Mouse (Mus musculus) small intestine, adult 2 months (tissue): ENCODE data around the gene Slc23a3. TPM values are rescaled to one million over a fixed set of nuclear protein-coding genes. Genes with fewer than 3 reads are reported as not detected.

ENCODE experiments used
- H3K27ac ChIP-seq: fragments of 200-500 bp; 2 replicates; pipeline ENCODE4 v1.5.1; 2012; ENCODE audit warnings: low read depth, low read length, control low read depth, inconsistent platforms; ENCODE audit not compliant: insufficient read depth
- H3K27me3 ChIP-seq: fragments of 200-500 bp; 2 replicates; pipeline ENCODE4 v1.6.1; 2012; ENCODE audit warnings: mild to moderate bottlenecking, moderate library complexity, low read length, inconsistent platforms; ENCODE audit not compliant: control insufficient read depth, insufficient read depth
- H3K36me3 ChIP-seq: fragments of 200-500 bp; 2 replicates; pipeline ENCODE4 v1.6.1; 2012; ENCODE audit warnings: mild to moderate bottlenecking, low read length, control low read depth, inconsistent platforms; ENCODE audit not compliant: control insufficient read depth, insufficient read depth
- H3K4me1 ChIP-seq: fragments of 200-500 bp; 2 replicates; pipeline ENCODE4 v1.6.1; 2012; ENCODE audit warnings: low read length, inconsistent platforms, mixed read lengths; ENCODE audit not compliant: control insufficient read depth, insufficient read depth, insufficient read length
- H3K4me3 ChIP-seq: fragments of 200-500 bp; 2 replicates; pipeline ENCODE4 v1.5.1; 2012; ENCODE audit warnings: low read depth, mild to moderate bottlenecking, control low read depth, inconsistent platforms, low read length, moderate library complexity
- CTCF ChIP-seq: fragments of 200-500 bp; IDR thresholded peaks from 2 replicates; pipeline ENCODE4 v1.5.1; 2012; ENCODE audit warnings: low read depth, mild to moderate bottlenecking, control low read depth, inconsistent platforms, low read length, moderate library complexity, mixed read lengths; ENCODE audit not compliant: insufficient replicate concordance, insufficient read length; ENCODE audit errors: extremely low read depth
- POLR2A ChIP-seq: fragments of 200-500 bp; IDR thresholded peaks from 2 replicates; pipeline ENCODE4 v1.6.1; 2012; ENCODE audit warnings: low read depth, mild to moderate bottlenecking, control low read depth, inconsistent platforms, low read length, moderate library complexity
- WGBS: fragments of 180-500 bp; shearing (Covaris S2); methylation state at CpG from one replicate; pipeline ENCODE4 v1.1.7; 2018; 5-methylcytosine and 5-hydroxymethylcytosine counted together
- polyA plus RNA-seq: library from polyadenylated mRNA; depleted of rRNA; stranded (reverse); fragments of >200 nt; gene quantifications from 2 replicates; pipeline ENCODE4 v1.2.3, GENCODE M21; 2012; rRNA removed

Slc23a3 gene
- 1.2 TPM in 2 replicates for polyA plus RNA-seq

DNA sequence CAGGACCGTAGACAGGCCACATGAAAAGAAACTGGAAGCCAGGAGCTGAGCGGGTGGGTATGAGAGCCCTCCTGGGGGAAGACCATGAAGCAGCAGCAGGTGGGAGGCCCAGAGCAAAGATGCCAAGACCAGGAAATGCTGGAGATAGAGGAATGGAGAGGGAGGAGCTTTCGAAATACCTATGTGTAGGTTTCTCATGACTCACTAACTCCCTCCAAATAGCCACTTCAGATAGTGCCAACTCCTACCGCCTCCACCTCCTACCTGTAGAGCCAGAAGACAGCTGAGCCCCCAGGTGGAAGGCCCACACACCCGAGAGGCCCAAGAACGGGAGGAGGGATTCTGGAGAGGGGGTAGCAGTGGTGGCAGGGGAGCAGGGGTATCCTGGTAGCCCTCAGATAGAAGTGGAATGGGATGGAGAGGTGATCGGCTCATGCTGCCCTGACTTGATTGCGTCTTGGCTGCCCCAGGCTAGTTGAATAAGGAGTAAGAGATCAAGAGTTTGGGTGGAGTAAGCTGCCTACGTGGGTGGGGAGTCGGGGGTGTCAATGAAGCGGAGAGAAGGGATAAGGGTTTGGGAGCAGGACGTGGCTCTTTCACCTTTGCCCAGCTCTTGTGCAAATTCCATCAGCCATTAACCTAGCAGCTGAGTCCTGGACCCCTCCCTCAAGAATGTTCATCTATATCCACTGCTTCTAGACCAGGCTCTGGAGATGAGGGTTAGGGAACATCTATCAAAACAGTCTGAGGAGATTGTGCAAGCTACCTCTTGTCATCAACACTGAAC is at the start of gene Slc23a3:
Gene Slc23a3, minus strand, starts transcription at position 470 of the 787 bp plus-strand sequence.
- Histone ChIP-seq H3K4me1 (peaks cover 10% of the 10 kb centered on the region; the same call in 1 of the 2 replicates), H3K4me3 (no peak within 1 kb of the TSS), H3K27me3 (no peaks in the 10 kb centered on the region), H3K36me3 (peaks cover 30% of the 10 kb centered on the region), H3K27ac (no peak within 1 kb of the TSS)
- TF ChIP-seq CTCF (no peak), POLR2A (no peak)
- 28% methylated on average over 12 of the region's 12 CpGs for WGBS

DNA sequence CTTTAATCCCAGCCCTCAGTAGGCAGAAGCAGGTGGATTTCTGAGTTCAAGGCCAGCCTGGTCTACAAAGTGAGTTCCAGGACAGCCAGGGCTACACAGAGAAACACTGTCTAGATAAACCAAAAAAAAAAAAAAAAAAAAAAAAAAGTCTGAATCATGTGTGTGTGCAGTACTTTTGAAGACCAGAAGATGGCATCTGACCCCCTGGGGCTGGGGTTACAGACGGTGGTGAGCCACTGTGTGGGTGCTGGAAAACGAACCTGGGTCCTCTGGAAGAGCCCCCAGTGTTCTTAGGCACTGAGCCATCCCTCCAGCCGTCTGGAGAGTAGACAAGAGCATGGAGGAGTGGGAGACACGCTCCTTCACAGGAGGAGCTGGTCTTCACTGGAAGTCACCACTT is 48.5 kb upstream of the Slc23a3 start:
- H3K4me3 ChIP-seq, result no peak overlapping the region
- no peaks in the 10 kb centered on the region for H3K27me3 ChIP-seq
- peaks cover 47% of the 10 kb centered on the region for H3K36me3 ChIP-seq
- WGBS, result 78% methylated on average over 4 of the region's 4 CpGs
- H3K4me1 ChIP-seq, result peaks cover 12% of the 10 kb centered on the region
- no peak overlapping the region for H3K27ac ChIP-seq
- TF ChIP-seq CTCF (peak; percentile 34; the same call in 1 of the 2 replicates), POLR2A (no peak)

DNA sequence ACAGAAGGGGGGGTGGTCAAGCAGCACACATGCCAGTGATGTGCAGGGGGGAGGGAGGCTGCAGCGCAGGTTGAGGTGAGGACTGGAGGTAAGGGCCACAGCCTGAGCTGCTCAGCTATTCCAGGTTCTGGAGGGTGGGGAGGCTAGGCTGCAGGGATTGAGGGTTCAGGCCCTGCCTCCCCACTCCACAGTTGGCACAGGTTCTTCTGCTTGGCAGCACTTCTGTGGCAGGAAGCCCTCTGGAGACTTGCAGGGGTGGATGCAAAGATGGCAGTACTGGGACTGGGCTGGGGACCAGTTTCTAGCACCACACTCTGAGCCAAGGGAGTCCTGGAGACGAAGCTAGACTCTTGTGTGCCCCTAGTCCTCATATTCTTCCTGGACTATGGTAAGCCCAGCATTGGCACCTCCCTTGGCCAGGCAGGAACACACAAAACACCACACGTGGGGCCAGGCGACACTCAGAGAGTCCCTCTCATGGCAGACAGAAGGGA is 47.7 kb upstream of the Slc23a3 start:
- TF ChIP-seq CTCF (no peak), POLR2A (no peak)
- H3K4me1 ChIP-seq, result peaks cover 12% of the 10 kb centered on the region
- H3K27ac ChIP-seq, result no peak overlapping the region
- H3K36me3 ChIP-seq, result peaks cover 42% of the 10 kb centered on the region
- 92% methylated on average over 4 of the region's 4 CpGs for WGBS
- no peaks in the 10 kb centered on the region for H3K27me3 ChIP-seq
- no peak overlapping the region for H3K4me3 ChIP-seq

DNA sequence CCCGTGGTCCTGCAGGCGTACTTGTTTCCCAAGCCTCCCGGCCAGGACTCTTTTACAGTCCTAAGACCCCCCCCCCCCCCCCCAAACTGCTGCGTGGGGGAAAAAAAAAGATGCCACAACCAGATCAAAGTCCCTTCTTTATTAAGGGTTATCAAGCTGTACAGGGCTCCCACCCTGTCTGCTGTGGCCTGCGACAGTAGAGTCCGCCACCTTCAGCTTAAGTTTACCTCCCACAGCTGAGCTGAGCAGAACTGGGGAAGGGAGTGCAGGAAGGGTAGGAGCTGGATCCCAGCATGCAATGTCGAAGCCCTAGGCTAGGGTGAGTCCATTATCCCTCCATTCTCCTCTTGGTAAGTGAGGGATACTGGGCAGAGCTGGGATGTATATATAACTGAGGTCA is 47.1 kb upstream of the Slc23a3 start:
- no peak for TF ChIP-seq POLR2A
- no peak for TF ChIP-seq CTCF
- Histone ChIP-seq H3K4me1 (peaks cover 12% of the 10 kb centered on the region), H3K27me3 (no peaks in the 10 kb centered on the region), H3K27ac (peak overlapping the region; percentile 35; the same call in 1 of the 2 replicates), H3K4me3 (no peak overlapping the region), H3K36me3 (peaks cover 36% of the 10 kb centered on the region)
- 15% methylated on average over 7 of the region's 7 CpGs for WGBS

DNA sequence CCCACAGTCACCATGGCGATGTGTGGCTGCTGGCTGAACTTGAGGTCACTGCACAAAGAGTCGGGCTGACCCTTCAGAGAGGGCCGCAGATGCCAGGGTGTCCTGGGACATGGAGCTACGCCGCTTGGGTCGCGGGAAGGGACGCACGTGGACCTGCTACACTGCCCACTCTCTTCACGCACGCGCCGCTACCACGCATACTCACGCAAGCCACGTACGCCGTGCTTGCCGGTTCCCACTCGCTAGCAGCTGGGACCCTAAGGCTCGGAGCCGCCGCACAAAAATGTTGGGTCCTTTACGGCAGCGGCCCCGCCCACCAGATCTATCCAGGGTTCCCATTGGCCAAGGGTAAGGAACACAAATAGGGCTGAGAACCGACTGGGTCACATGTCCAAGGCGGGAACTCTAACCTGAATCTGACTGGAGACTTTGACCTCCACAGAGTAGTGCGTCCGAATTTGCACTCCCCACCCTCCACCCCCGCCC is 46.5 kb upstream of the Slc23a3 start, which contains the start of gene Abcb6:
Gene Abcb6, minus strand, starts transcription at position 288 of the 486 bp plus-strand sequence.
- Histone ChIP-seq H3K4me1 (peaks cover 12% of the 10 kb centered on the region), H3K27me3 (no peaks in the 10 kb centered on the region), H3K27ac (peak within 1 kb of the TSS; percentile 35; the same call in 1 of the 2 replicates), H3K36me3 (peaks cover 31% of the 10 kb centered on the region), H3K4me3 (peak within 1 kb of the TSS; percentile 82)
- TF ChIP-seq CTCF (no peak), POLR2A (0 out of 2 replicates have a peak, but pooled peaks have one; percentile 20)
- under 1% methylated on average over 31 of the region's 31 CpGs for WGBS

DNA sequence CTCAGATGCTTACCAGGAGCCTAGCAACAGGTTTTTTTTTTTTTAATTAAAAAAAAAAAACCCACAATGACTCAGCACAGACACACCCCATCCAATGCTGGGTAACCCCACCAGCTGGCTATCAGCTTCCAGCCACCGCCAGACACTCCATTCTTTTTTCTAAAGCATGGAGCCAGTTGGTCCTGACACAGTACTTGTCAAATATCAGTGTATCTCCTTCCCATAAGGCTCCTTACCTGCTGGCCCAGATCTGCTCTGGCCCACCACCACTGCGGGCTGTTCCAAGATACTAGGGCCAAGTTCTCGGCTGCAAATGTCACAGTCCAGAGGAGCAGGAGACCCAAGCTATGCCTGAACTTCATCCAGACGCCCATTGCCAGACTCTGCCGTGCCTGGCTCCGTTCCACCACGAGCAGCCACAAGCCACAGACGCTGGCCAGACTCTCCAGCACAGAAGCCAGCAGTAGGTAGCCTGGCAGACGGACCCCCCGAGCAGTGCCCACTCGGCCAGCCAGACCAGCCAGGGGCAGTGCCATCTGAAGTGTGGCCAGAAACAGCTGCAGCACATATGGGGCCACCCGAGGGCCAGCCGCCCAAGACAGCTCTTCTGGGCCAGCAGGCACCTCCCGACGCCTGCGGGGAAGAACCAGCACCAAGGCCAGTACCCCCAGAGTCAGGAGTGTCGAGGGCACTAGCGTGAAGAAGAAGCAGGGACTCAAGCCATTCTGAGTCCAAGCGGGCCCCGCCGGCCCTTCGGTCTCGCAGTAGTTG is 45.8 kb upstream of the Slc23a3 start:
- Histone ChIP-seq H3K4me3 (peak overlapping the region; percentile 82), H3K27me3 (no peaks in the 10 kb centered on the region), H3K4me1 (peaks cover 12% of the 10 kb centered on the region), H3K36me3 (peaks cover 27% of the 10 kb centered on the region), H3K27ac (no peak overlapping the region)
- TF ChIP-seq CTCF (no peak), POLR2A (no peak)
- WGBS, result 2% methylated on average over 23 of the region's 23 CpGs
